Mouse (Mus musculus): Measurements from ENCODE around the gene Bsg. TPM values are rescaled to one million over a fixed set of nuclear protein-coding genes. Genes with fewer than 3 reads are reported as not detected.

Bsg gene
- total and polyA plus RNA-seq, 2 experiments from 2014 or later: 1,042 to 1,054 TPM

DNA sequence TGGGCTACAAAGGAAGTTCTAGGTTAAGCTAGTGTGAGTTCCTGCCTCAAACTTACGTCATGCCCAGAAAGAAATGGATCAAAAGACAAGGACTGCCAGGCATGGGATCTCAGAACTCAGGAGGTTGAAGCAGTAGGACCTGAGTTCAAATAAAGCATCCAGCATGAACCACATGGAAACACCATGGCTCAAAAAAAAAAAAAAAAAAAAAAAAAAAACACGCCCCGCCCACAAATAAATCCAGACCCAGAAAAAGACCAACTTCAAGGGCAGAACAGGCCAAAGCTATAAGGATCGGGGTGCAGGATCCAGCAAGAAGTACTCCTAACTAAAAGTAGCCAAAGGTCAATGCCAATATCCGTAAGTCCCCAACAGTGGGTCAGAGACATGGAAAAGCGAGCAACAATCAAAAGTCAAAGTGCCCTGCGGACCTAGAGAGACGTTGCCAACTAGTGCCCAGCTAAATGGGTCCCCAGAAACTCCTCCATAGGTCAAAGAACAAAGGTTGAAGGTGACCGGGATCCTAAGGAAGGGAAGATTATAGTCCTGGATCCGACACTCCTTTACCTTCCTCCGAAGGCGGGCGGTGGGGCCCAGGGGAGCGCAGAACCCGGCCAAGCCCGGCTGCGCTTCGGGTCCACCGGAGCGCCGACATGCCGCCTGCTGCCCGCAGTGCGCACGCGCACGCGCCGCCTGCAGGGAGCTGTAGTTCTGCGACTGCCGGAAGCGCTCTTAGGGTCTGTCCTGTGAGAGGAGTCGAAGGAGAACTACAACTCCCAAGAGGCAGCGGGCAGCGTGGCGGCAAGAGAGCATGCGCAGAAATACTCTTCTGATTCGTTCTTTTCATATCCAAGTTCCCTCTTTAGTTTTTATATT lies 41.8 kb downstream of the Bsg start, which contains the start of gene Polrmt:
TSS of gene Polrmt (minus strand) at position 684 of the 876 bp plus-strand sequence.
- ATAC-seq (ENCODE audit: low FRiP score): peak; percentile 95
- DNase-seq (ENCODE audit: low spot score): peak; percentile 99
- no peaks in the 10 kb centered on the region for H3K4me1 ChIP-seq (ENCODE audit: insufficient read depth, low read length)
- WGBS: 2% methylated on average over 37 of the region's 38 CpGs
- no peak within 1 kb of the TSS; the same call in 1 of the 2 replicates for H3K9ac ChIP-seq (replicated peaks; ENCODE audit: low read length, poor library complexity, severe bottlenecking)
- peak within 1 kb of the TSS; percentile 32; the same call in 1 of the 2 replicates for H3K27ac ChIP-seq (ENCODE audit: low read depth, low read length)
- no peaks in the 10 kb centered on the region for H3K27me3 ChIP-seq (ENCODE audit: insufficient read depth, low read length)
- peaks cover 28% of the 10 kb centered on the region for H3K36me3 ChIP-seq (ENCODE audit: insufficient read depth, low read length)
- no peaks in the 10 kb centered on the region for H3K9me3 ChIP-seq (ENCODE audit: low read length)
- TF ChIP-seq CTCF (IDR thresholded peaks at IDR 0.05): peak; percentile 69
- peak within 1 kb of the TSS; percentile 68 for H3K4me2 ChIP-seq (ENCODE audit: low read depth, low read length, poor library complexity, severe bottlenecking)
- H3K4me3 ChIP-seq (ENCODE audit: low read depth, low read length): peak within 1 kb of the TSS; percentile 62

DNA sequence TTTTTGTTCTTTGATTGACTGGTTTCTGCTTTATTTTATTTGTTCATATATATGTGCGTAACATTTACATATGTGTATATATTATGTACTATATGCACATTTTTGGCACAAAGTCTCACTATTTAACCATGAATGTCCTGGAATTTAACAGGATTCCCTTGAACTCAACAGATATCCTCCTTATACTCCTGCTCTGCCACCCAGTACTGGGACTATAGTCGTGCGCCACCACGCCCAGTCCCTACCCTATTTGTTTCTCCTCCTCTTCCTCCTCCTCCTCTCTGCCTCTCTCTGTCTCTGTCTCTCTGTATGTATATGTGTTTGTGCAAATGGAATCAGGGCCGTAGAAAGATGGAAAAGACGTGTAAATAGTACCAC lies 42.5 kb downstream of the Bsg start:
- 29% methylated on average over 6 of the region's 6 CpGs for WGBS
- peaks cover 22% of the 10 kb centered on the region for H3K36me3 ChIP-seq (ENCODE audit: insufficient read depth, low read length)
- H3K9ac ChIP-seq (replicated peaks; ENCODE audit: low read length, poor library complexity, severe bottlenecking): no peak overlapping the region
- H3K4me3 ChIP-seq (ENCODE audit: low read depth, low read length): peak overlapping the region; percentile 15; the same call in 1 of the 2 replicates
- H3K9me3 ChIP-seq (ENCODE audit: low read length): no peaks in the 10 kb centered on the region
- no peak for TF ChIP-seq CTCF (IDR thresholded peaks at IDR 0.05)
- H3K27ac ChIP-seq (ENCODE audit: low read depth, low read length): no peak overlapping the region
- ATAC-seq (ENCODE audit: low FRiP score) (peak; percentile 31; the same call in 1 of the 2 replicates), DNase-seq (ENCODE audit: low spot score) (no peak)
- H3K4me1 ChIP-seq (ENCODE audit: insufficient read depth, low read length): no peaks in the 10 kb centered on the region
- no peaks in the 10 kb centered on the region for H3K27me3 ChIP-seq (ENCODE audit: insufficient read depth, low read length)
- H3K4me2 ChIP-seq (ENCODE audit: low read depth, low read length, poor library complexity, severe bottlenecking): peak overlapping the region; percentile 68

DNA sequence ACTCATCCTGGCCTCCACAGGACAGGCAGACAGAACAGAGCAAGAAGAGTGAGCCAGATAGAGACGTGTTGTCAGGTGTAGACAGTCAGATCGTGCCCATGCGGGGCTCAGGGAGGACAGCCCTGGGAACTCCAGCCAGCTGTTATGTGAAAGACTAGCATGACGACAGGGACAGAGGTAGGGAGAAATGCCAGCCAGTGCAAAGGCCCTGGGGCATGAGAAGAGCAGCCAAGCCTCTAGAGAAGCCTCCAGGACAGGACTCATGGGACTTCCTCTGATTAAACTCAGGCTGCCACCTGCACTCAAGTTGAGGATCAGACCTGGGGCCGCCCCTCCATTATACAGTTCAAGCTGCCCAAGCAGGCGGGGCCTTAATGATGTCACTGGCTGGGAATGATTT lies 44.2 kb downstream of the Bsg start:
- 85% methylated on average over 6 of the region's 6 CpGs for WGBS
- no peak for ATAC-seq (ENCODE audit: low FRiP score)
- H3K9ac ChIP-seq (replicated peaks; ENCODE audit: low read length, poor library complexity, severe bottlenecking): no peak overlapping the region

GRCm38 (mm10) chr10:79754856-79755516 lies 50.7 kb downstream of the Bsg start, which contains the start of gene Fgf22:
TSS of gene Fgf22 (plus strand) at chr10:79755076.
- DNase-seq (ENCODE audit: low spot score): peak; percentile 64
- Histone ChIP-seq H3K36me3 (ENCODE audit: insufficient read depth, low read length) (peaks cover 28% of the 10 kb centered on the region), H3K4me1 (ENCODE audit: insufficient read depth, low read length) (0 out of 2 replicates have a peak, but pooled peaks cover 3% of the 10 kb centered on the region), H3K27me3 (ENCODE audit: insufficient read depth, low read length) (no peaks in the 10 kb centered on the region), H3K9ac (replicated peaks; ENCODE audit: low read length, poor library complexity, severe bottlenecking) (peak within 1 kb of the TSS; percentile 51), H3K4me3 (ENCODE audit: low read depth, low read length) (peak within 1 kb of the TSS; percentile 42), H3K9me3 (ENCODE audit: low read length) (no peaks in the 10 kb centered on the region), H3K4me2 (ENCODE audit: low read depth, low read length, poor library complexity, severe bottlenecking) (peak within 1 kb of the TSS; percentile 75), H3K27ac (ENCODE audit: low read depth, low read length) (no peak within 1 kb of the TSS)
- WGBS: under 1% methylated on average over 36 of the region's 36 CpGs
- ATAC-seq (ENCODE audit: low FRiP score): peak; percentile 84
- no peak for TF ChIP-seq CTCF (IDR thresholded peaks at IDR 0.05)

More for the DNA sequence above, 44.2 kb downstream of the Bsg start:
- H3K27me3 ChIP-seq (ENCODE audit: insufficient read depth, low read length): no peaks in the 10 kb centered on the region
- TF ChIP-seq CTCF (IDR thresholded peaks at IDR 0.05): no peak
- no peak overlapping the region for H3K4me3 ChIP-seq (ENCODE audit: low read depth, low read length)
- no peaks in the 10 kb centered on the region for H3K4me1 ChIP-seq (ENCODE audit: insufficient read depth, low read length)
- H3K4me2 ChIP-seq (ENCODE audit: low read depth, low read length, poor library complexity, severe bottlenecking): no peak overlapping the region
- DNase-seq (ENCODE audit: low spot score): no peak
- peaks cover 7% of the 10 kb centered on the region for H3K36me3 ChIP-seq (ENCODE audit: insufficient read depth, low read length)
- H3K9me3 ChIP-seq (ENCODE audit: low read length): no peaks in the 10 kb centered on the region
- no peak overlapping the region for H3K27ac ChIP-seq (ENCODE audit: low read depth, low read length)

- Histone ChIP-seq H3K4me2 (ENCODE audit: low read depth, low read length, poor library complexity, severe bottlenecking) (peak overlapping the region; percentile 75; the same call in 1 of the 2 replicates), H3K4me1 (ENCODE audit: insufficient read depth, low read length) (0 out of 2 replicates have a peak, but pooled peaks cover 3% of the 10 kb centered on the region), H3K36me3 (ENCODE audit: insufficient read depth, low read length) (peaks cover 32% of the 10 kb centered on the region), H3K27me3 (ENCODE audit: insufficient read depth, low read length) (no peaks in the 10 kb centered on the region), H3K4me3 (ENCODE audit: low read depth, low read length) (no peak overlapping the region), H3K27ac (ENCODE audit: low read depth, low read length) (no peak overlapping the region), H3K9me3 (ENCODE audit: low read length) (no peaks in the 10 kb centered on the region), H3K9ac (replicated peaks; ENCODE audit: low read length, poor library complexity, severe bottlenecking) (no peak overlapping the region)
- DNase-seq (ENCODE audit: low spot score) (no peak), ATAC-seq (ENCODE audit: low FRiP score) (no peak; the same call in 1 of the 2 replicates)
- 85% methylated on average over 3 of the region's 3 CpGs for WGBS
- TF ChIP-seq CTCF (IDR thresholded peaks at IDR 0.05): no peak
Measured at GRCm38 (mm10) chr10:79755854-79756253, 51.6 kb downstream of the Bsg start.

All from midbrain, postnatal 0 days (tissue).